Mouse (Mus musculus) monocyte, adult 2 months (primary cell): ENCODE results near the gene Prkce.

ENCODE experiments used
- DNase-seq, 2 experiments: peaks; one replicate each; pipeline ENCODE4 v3.0.0; 2022; ENCODE audit warnings: low spot score in 2 of 2, low read depth in 1 of 2

The Prkce gene

GRCm38 (mm10) chr17:86360849-86361248 is 193.3 kb downstream of the Prkce start:
- DNase-seq = no peak

- DNase-seq = no peak
Measured at GRCm38 (mm10) chr17:86363356-86363755, 195.8 kb downstream of the Prkce start.

- no peak for DNase-seq
Measured at GRCm38 (mm10) chr17:86364349-86365075, 196.9 kb downstream of the Prkce start.

GRCm38 (mm10) chr17:86366919-86367318 is 199.3 kb downstream of the Prkce start:
- DNase-seq = no peak

- DNase-seq = no peak
Measured at GRCm38 (mm10) chr17:86367676-86368075, 200.1 kb downstream of the Prkce start.

GRCm38 (mm10) chr17:86370106-86370742 is 202.6 kb downstream of the Prkce start:
- DNase-seq = no peak

- DNase-seq = no peak
Measured at GRCm38 (mm10) chr17:86371101-86371561, 203.5 kb downstream of the Prkce start.

GRCm38 (mm10) chr17:86376389-86376788 is 208.8 kb downstream of the Prkce start:
- DNase-seq = no peak

- DNase-seq = no peak
Measured at GRCm38 (mm10) chr17:86377863-86378262, 210.3 kb downstream of the Prkce start.

- peak; percentile 65 to 68 for DNase-seq
Measured at GRCm38 (mm10) chr17:86378611-86379010, 211.0 kb downstream of the Prkce start.

GRCm38 (mm10) chr17:86379405-86380137 is 212.0 kb downstream of the Prkce start:
- no peak for DNase-seq

GRCm38 (mm10) chr17:86381464-86381863 is 213.9 kb downstream of the Prkce start:
- DNase-seq = no peak

- no peak for DNase-seq
Measured at GRCm38 (mm10) chr17:86382885-86383284, 215.3 kb downstream of the Prkce start.

- DNase-seq = no peak
Measured at GRCm38 (mm10) chr17:86383699-86384572, 216.4 kb downstream of the Prkce start.

GRCm38 (mm10) chr17:86392475-86392874 is 224.9 kb downstream of the Prkce start:
- DNase-seq = no peak

GRCm38 (mm10) chr17:86393191-86393590 is 225.6 kb downstream of the Prkce start:
- DNase-seq = no peak

- no peak for DNase-seq
Measured at GRCm38 (mm10) chr17:86397097-86397496, 229.5 kb downstream of the Prkce start.

GRCm38 (mm10) chr17:86397647-86398046 is 230.1 kb downstream of the Prkce start:
- DNase-seq = no peak

GRCm38 (mm10) chr17:86398226-86398625 is 230.6 kb downstream of the Prkce start:
- DNase-seq = no peak

GRCm38 (mm10) chr17:86400032-86400431 is 232.4 kb downstream of the Prkce start:
- no peak for DNase-seq
